In the genomic region with DNA sequence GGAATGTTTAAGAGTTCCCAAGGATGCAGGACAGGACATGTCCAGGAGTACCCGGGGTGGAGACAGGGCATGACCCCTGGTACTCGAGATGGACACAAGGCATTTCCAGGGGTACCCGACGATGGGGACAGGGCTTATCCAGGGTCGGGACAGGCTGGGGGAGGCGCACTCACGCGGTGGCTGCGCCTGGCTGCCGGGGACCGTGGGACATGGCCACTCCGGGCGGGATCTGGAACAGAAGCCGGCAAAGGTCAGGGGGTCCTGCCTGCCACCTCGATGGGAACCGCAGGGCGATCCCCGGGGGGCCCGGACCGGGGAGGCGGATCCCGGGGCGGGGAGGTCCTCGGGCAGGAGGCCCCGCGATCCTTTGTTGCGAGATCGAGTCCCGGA, we compare ENCODE assay signal across 8 mouse cellular contexts. TPM values are rescaled to one million over a fixed set of nuclear protein-coding genes. Genes with fewer than 3 reads are reported as not detected.
DNase-seq lines count a peak whose midpoint lies in the region; ATAC-seq and TF ChIP-seq lines count a peak whose summit lies in the region.

No protein-coding gene starts in this region.

- DNase-seq in heart, adult 2 months, result no peak
- no peak for DNase-seq in heart, adult 18-20 months
- no peak for DNase-seq in thymus, adult 2 months
- DNase-seq in thymus, postnatal 25 days, result no peak
- DNase-seq in liver, embryonic 11.5 days (ENCODE audit: low spot score), result no peak
- DNase-seq in stomach, postnatal 0 days (ENCODE audit: low spot score), result no peak
- no peak for DNase-seq in adrenal gland, postnatal 36 days
- no peak for DNase-seq in kidney, postnatal 10 days

- no peak for TF ChIP-seq POLR2A in heart, adult 2 months (IDR thresholded peaks at IDR 0.05; ENCODE audit: insufficient read depth, low read depth, low read length)
- no peak for TF ChIP-seq POLR2A in thymus, adult 2 months (IDR thresholded peaks at IDR 0.05; ENCODE audit: control insufficient read depth, extremely low read depth, insufficient read depth, low read length, poor library complexity)

- peak overlapping the region; percentile 96 for H3K27ac ChIP-seq in heart, adult 2 months
- no peak overlapping the region for H3K27ac ChIP-seq in thymus, adult 2 months (ENCODE audit: control insufficient read depth, insufficient read depth, low read length)
- H3K27ac ChIP-seq in liver, embryonic 11.5 days (ENCODE audit: low read depth, low read length), result peak overlapping the region; percentile 87
- H3K27ac ChIP-seq in stomach, postnatal 0 days (replicated peaks), result peak overlapping the region; percentile 91

- H3K9ac ChIP-seq in heart, adult 2 months (ENCODE audit: low read depth, low read length), result peak overlapping the region; percentile 99
- peak overlapping the region; percentile 84 for H3K9ac ChIP-seq in liver, embryonic 11.5 days (ENCODE audit: low read depth, low read length)
- peak overlapping the region; percentile 82 for H3K9ac ChIP-seq in stomach, postnatal 0 days (ENCODE audit: low read length)

- intact Hi-C loops in heart, adult 2 months (cut with DNase I), result loop anchor here (2.0 kb wide), 2 partner anchors 27 to 29 kb away; a partner anchor contains a TSS

- H3K4me2 ChIP-seq in liver, embryonic 11.5 days, result peak overlapping the region; percentile 96
- peak overlapping the region; percentile 90 for H3K4me2 ChIP-seq in stomach, postnatal 0 days (replicated peaks; ENCODE audit: low read depth)

- no peak; the same call in 1 of the 2 replicates for ATAC-seq in liver, embryonic 11.5 days (replicated peaks; ENCODE audit: low FRiP score)
- ATAC-seq in stomach, postnatal 0 days (ENCODE audit: low FRiP score, low TSS enrichment), result no peak; the same call in 1 of the 2 replicates

- no peak for TF ChIP-seq CTCF in heart, adult 2 months (IDR thresholded peaks at IDR 0.05)
- no peak for TF ChIP-seq CTCF in thymus, adult 2 months (IDR thresholded peaks at IDR 0.05; ENCODE audit: borderline replicate concordance, control insufficient read depth, extremely low read depth, insufficient read depth, low read length, poor library complexity)
- no peak for TF ChIP-seq CTCF in stomach, postnatal 0 days (IDR thresholded peaks at IDR 0.05; ENCODE audit: low read depth)

- under 1% methylated on average over 29 of the region's 29 CpGs for WGBS in heart, adult 2 months
- under 1% methylated on average over 29 of the region's 29 CpGs for WGBS in thymus, adult 2 months
- WGBS in liver, embryonic 11.5 days, result under 1% methylated on average over 29 of the region's 29 CpGs
- 0% methylated on average over 27 of the region's 29 CpGs for WGBS in stomach, postnatal 0 days

- no peaks in the 10 kb centered on the region for H3K27me3 ChIP-seq in heart, adult 2 months (ENCODE audit: control insufficient read depth, insufficient read depth, low read length)
- no peaks in the 10 kb centered on the region for H3K27me3 ChIP-seq in thymus, adult 2 months (ENCODE audit: control insufficient read depth, insufficient read depth, low read length)
- 0 out of 2 replicates have a peak, but pooled peaks cover 2% of the 10 kb centered on the region for H3K27me3 ChIP-seq in liver, embryonic 11.5 days (replicated peaks; ENCODE audit: control insufficient read depth, insufficient read depth, low read length)
- no peaks in the 10 kb centered on the region for H3K27me3 ChIP-seq in stomach, postnatal 0 days (ENCODE audit: control insufficient read depth, insufficient read depth, low read length)

- peak overlapping the region; percentile 97 for H3K4me3 ChIP-seq in heart, adult 2 months
- peak overlapping the region; percentile 60 for H3K4me3 ChIP-seq in thymus, adult 2 months (ENCODE audit: control insufficient read depth, insufficient read depth, low read length)
- H3K4me3 ChIP-seq in liver, embryonic 11.5 days (ENCODE audit: low read depth, low read length), result peak overlapping the region; percentile 86
- H3K4me3 ChIP-seq in stomach, postnatal 0 days (ENCODE audit: low read depth, low read length), result peak overlapping the region; percentile 71

- no peaks in the 10 kb centered on the region for H3K79me2 ChIP-seq in heart, adult 2 months (replicated peaks; ENCODE audit: control insufficient read depth, insufficient read depth, low read length)

- H3K9me3 ChIP-seq in liver, embryonic 11.5 days (ENCODE audit: control insufficient read depth, low read length), result no peaks in the 10 kb centered on the region
- no peaks in the 10 kb centered on the region for H3K9me3 ChIP-seq in stomach, postnatal 0 days (ENCODE audit: control insufficient read depth, low read length)

- TF ChIP-seq EP300 in heart, adult 2 months (IDR thresholded peaks at IDR 0.05; ENCODE audit: insufficient read depth, low read depth, low read length), result no peak
- no peak for TF ChIP-seq EP300 in stomach, postnatal 0 days (optimal IDR thresholded peaks at IDR 0.05)

- H3K4me1 ChIP-seq in heart, adult 2 months (ENCODE audit: control insufficient read depth, insufficient read depth, low read length), result peaks cover 3% of the 10 kb centered on the region; the same call in 1 of the 2 replicates
- H3K4me1 ChIP-seq in thymus, adult 2 months (replicated peaks; ENCODE audit: control insufficient read depth, insufficient read depth, low read length), result peaks cover 31% of the 10 kb centered on the region
- peaks cover 63% of the 10 kb centered on the region for H3K4me1 ChIP-seq in liver, embryonic 11.5 days (replicated peaks; ENCODE audit: control insufficient read depth, insufficient read depth, low read length)
- peaks cover 5% of the 10 kb centered on the region for H3K4me1 ChIP-seq in stomach, postnatal 0 days (replicated peaks; ENCODE audit: control insufficient read depth, insufficient read depth)

- H3K36me3 ChIP-seq in heart, adult 2 months (ENCODE audit: control insufficient read depth, insufficient read depth, low read length), result no peaks in the 10 kb centered on the region
- H3K36me3 ChIP-seq in thymus, adult 2 months (ENCODE audit: control insufficient read depth, insufficient read depth, low read length), result no peaks in the 10 kb centered on the region
- H3K36me3 ChIP-seq in liver, embryonic 11.5 days (ENCODE audit: control insufficient read depth, insufficient read depth, low read length), result peaks cover 4% of the 10 kb centered on the region; the same call in 1 of the 2 replicates
- H3K36me3 ChIP-seq in stomach, postnatal 0 days (ENCODE audit: control insufficient read depth, insufficient read depth, low read length), result no peaks in the 10 kb centered on the region

RNA-seq across cellular contexts. Expression of a gene that starts 0.3 kb away (rescaled TPM):
- total RNA-seq in heart, adult 2 months (2021), result 10 to 100 TPM; 55.6 to 58.1 TPM
- polyA plus RNA-seq in heart, adult 2 months (2012; rRNA removed), result 44.3 and 54.9 TPM in 2 replicates
- total RNA-seq in heart, adult 18-20 months (2021), result 10 to 100 TPM; 57.1 to 62.2 TPM
- polyA plus RNA-seq in thymus, adult 2 months (2012; rRNA removed), result 199 and 209 TPM in 2 replicates
- 68.6 and 69.2 TPM in 2 replicates for polyA plus RNA-seq in liver, embryonic 11.5 days (2014; fragmentation: Nextera tagmentation; extraction: Ambion mirVana)
- polyA plus RNA-seq in stomach, postnatal 0 days (2015; fragmentation: Nextera tagmentation; extraction: Ambion mirVana), result 72.2 and 77.9 TPM in 2 replicates
- 10 to 100 TPM; 88.9 to 92.3 TPM for total RNA-seq in adrenal gland, postnatal 36 days (2021)

RNA-seq across cellular contexts. Expression of a gene that starts 6.9 kb away (rescaled TPM):
- 1 to 10 TPM; 5.5 to 6.4 TPM for total RNA-seq in heart, adult 2 months (2021)
- 4.7 and 4.8 TPM in 2 replicates for polyA plus RNA-seq in heart, adult 2 months (2012; rRNA removed)
- total RNA-seq in heart, adult 18-20 months (2021), result 1 to 10 TPM; 3.4 to 4.7 TPM
- 0.70 and 0.82 TPM in 2 replicates for polyA plus RNA-seq in thymus, adult 2 months (2012; rRNA removed)
- polyA plus RNA-seq in liver, embryonic 11.5 days (2014; fragmentation: Nextera tagmentation; extraction: Ambion mirVana), result not detected in 2 replicates
- polyA plus RNA-seq in stomach, postnatal 0 days (2015; fragmentation: Nextera tagmentation; extraction: Ambion mirVana), result 0.06 and 0.10 TPM in 2 replicates
- total RNA-seq in adrenal gland, postnatal 36 days (2021), result 1 to 10 TPM; 3.5 to 7.7 TPM

RNA-seq across cellular contexts. Expression of a gene that starts 7.3 kb away (rescaled TPM):
- total RNA-seq in heart, adult 2 months (2021), result 10 to 100 TPM; 10.6 to 11.1 TPM
- polyA plus RNA-seq in heart, adult 2 months (2012; rRNA removed), result 9.6 and 10.5 TPM in 2 replicates
- total RNA-seq in heart, adult 18-20 months (2021), result 10 to 100 TPM; 11.0 to 12.7 TPM
- 65.3 and 85.5 TPM in 2 replicates for polyA plus RNA-seq in thymus, adult 2 months (2012; rRNA removed)
- 11.2 TPM in 2 replicates for polyA plus RNA-seq in liver, embryonic 11.5 days (2014; fragmentation: Nextera tagmentation; extraction: Ambion mirVana)
- polyA plus RNA-seq in stomach, postnatal 0 days (2015; fragmentation: Nextera tagmentation; extraction: Ambion mirVana), result 7.4 and 7.9 TPM in 2 replicates
- 10 to 100 TPM; 16.7 to 22.7 TPM for total RNA-seq in adrenal gland, postnatal 36 days (2021)

RNA-seq across cellular contexts. Expression of a gene that starts 15.7 kb away (rescaled TPM):
- 1 to 10 TPM in 1 of 2 experiments, under 1 TPM in 1; 0.64 to 1.1 TPM for total RNA-seq in heart, adult 2 months (2021)
- 0.32 and 1.2 TPM in 2 replicates for polyA plus RNA-seq in heart, adult 2 months (2012; rRNA removed)
- under 1 TPM; 0.45 to 0.51 TPM for total RNA-seq in heart, adult 18-20 months (2021)
- polyA plus RNA-seq in thymus, adult 2 months (2012; rRNA removed), result 12.7 TPM in 2 replicates
- polyA plus RNA-seq in liver, embryonic 11.5 days (2014; fragmentation: Nextera tagmentation; extraction: Ambion mirVana), result 0.64 and 0.68 TPM in 2 replicates
- 16.5 and 17.5 TPM in 2 replicates for polyA plus RNA-seq in stomach, postnatal 0 days (2015; fragmentation: Nextera tagmentation; extraction: Ambion mirVana)
- total RNA-seq in adrenal gland, postnatal 36 days (2021), result 1 to 10 TPM; 1.0 to 3.1 TPM

RNA-seq across cellular contexts. Expression of a gene that starts 21.4 kb away (rescaled TPM):
- 1 to 10 TPM; 3.8 to 4.1 TPM for total RNA-seq in heart, adult 2 months (2021)
- 7.1 and 8.7 TPM in 2 replicates for polyA plus RNA-seq in heart, adult 2 months (2012; rRNA removed)
- 1 to 10 TPM; 2.5 to 2.7 TPM for total RNA-seq in heart, adult 18-20 months (2021)
- polyA plus RNA-seq in thymus, adult 2 months (2012; rRNA removed), result 310 and 312 TPM in 2 replicates
- polyA plus RNA-seq in liver, embryonic 11.5 days (2014; fragmentation: Nextera tagmentation; extraction: Ambion mirVana), result 7.8 and 7.9 TPM in 2 replicates
- polyA plus RNA-seq in stomach, postnatal 0 days (2015; fragmentation: Nextera tagmentation; extraction: Ambion mirVana), result 19.7 and 20.2 TPM in 2 replicates
- total RNA-seq in adrenal gland, postnatal 36 days (2021), result 10 to 100 TPM; 53.2 to 53.9 TPM
